Mouse (Mus musculus): ENCODE results near the gene A4gnt. TPM values are rescaled to one million over a fixed set of nuclear protein-coding genes. Genes with fewer than 3 reads are reported as not detected.
"Not testable (repeated sequence)": the region's sequence is repeated elsewhere in the genome, so short reads cannot be mapped to it uniquely, and the experiment has no call there.

Gene A4gnt
- not detected in 2 replicates for polyA plus RNA-seq (2011; ENCODE audit: insufficient read length, low read depth, missing spikeins)

DNA sequence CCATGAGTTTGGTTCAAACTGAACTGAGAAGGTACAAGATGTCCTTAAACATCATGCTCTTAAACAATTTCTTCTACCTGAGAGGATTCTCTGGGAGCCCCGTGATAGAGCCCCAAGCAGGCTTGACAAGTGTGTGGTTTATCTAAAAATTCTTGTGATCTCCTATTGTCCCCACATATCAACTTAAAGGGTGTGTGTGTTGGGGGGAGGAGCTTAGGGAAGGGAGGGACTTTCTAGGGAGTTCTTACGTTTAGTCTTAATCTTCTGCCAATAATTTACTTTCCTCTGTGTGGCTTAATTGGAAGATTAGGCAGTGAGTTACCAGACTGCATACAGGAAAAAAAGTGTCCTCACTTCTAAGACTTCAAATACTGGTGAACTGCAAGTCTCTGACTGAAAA, at the start of gene A4gnt:
TSS of gene A4gnt (plus strand) at position 301 of the 400 bp plus-strand sequence.
- Histone ChIP-seq H3K4me3 (ENCODE audit: insufficient read depth, low read length) (no peak within 1 kb of the TSS), H3K4me1 (ENCODE audit: control insufficient read depth, insufficient read depth, low read length) (no peaks in the 10 kb centered on the region), H3K27ac (ENCODE audit: insufficient read depth, low read length) (no peak within 1 kb of the TSS)
- no peak for TF ChIP-seq POLR2A (IDR thresholded peaks at IDR 0.05; ENCODE audit: low read depth, low read length)
- TF ChIP-seq CTCF (IDR thresholded peaks at IDR 0.05; ENCODE audit: borderline replicate concordance, insufficient read depth, low read length) = no peak

- H3K27ac ChIP-seq (ENCODE audit: insufficient read depth, low read length) = no peak overlapping the region
- TF ChIP-seq CTCF (IDR thresholded peaks at IDR 0.05; ENCODE audit: borderline replicate concordance, insufficient read depth, low read length) (no peak), POLR2A (IDR thresholded peaks at IDR 0.05; ENCODE audit: low read depth, low read length) (no peak)
- H3K4me1 ChIP-seq (ENCODE audit: control insufficient read depth, insufficient read depth, low read length) = peaks cover 3% of the 10 kb centered on the region
- no peak overlapping the region for H3K4me3 ChIP-seq (ENCODE audit: insufficient read depth, low read length)
Measured at GRCm38 (mm10) chr9:99563714-99564113, 48.6 kb upstream of the A4gnt start.

GRCm38 (mm10) chr9:99568023-99568346, 44.3 kb upstream of the A4gnt start:
- H3K27ac ChIP-seq (ENCODE audit: insufficient read depth, low read length) = peak overlapping the region; percentile 95; the same call in 1 of the 2 replicates
- H3K4me1 ChIP-seq (ENCODE audit: control insufficient read depth, insufficient read depth, low read length) = peaks cover 3% of the 10 kb centered on the region
- TF ChIP-seq CTCF (IDR thresholded peaks at IDR 0.05; ENCODE audit: borderline replicate concordance, insufficient read depth, low read length) = no peak
- TF ChIP-seq POLR2A (IDR thresholded peaks at IDR 0.05; ENCODE audit: low read depth, low read length) = no peak
- H3K4me3 ChIP-seq (ENCODE audit: insufficient read depth, low read length) = peak overlapping the region; percentile 91

- H3K4me1 ChIP-seq (ENCODE audit: control insufficient read depth, insufficient read depth, low read length) = peaks cover 3% of the 10 kb centered on the region
- peak; percentile 61; the same call in 1 of the 2 replicates for TF ChIP-seq POLR2A (IDR thresholded peaks at IDR 0.05; ENCODE audit: low read depth, low read length)
- TF ChIP-seq CTCF (IDR thresholded peaks at IDR 0.05; ENCODE audit: borderline replicate concordance, insufficient read depth, low read length) = no peak
- H3K27ac ChIP-seq (ENCODE audit: insufficient read depth, low read length) = peak within 1 kb of the TSS; percentile 95
Measured at GRCm38 (mm10) chr9:99568347-99569070, 43.8 kb upstream of the A4gnt start, which contains the start of gene Armc8. Gene Armc8 (minus strand): TSS chr9:99568899.

GRCm38 (mm10) chr9:99569071-99569397, 43.3 kb upstream of the A4gnt start:
- H3K27ac ChIP-seq (ENCODE audit: insufficient read depth, low read length) = peak overlapping the region; percentile 79
- peak overlapping the region; percentile 91 for H3K4me3 ChIP-seq (ENCODE audit: insufficient read depth, low read length)
- peaks cover 3% of the 10 kb centered on the region for H3K4me1 ChIP-seq (ENCODE audit: control insufficient read depth, insufficient read depth, low read length)
- no peak for TF ChIP-seq POLR2A (IDR thresholded peaks at IDR 0.05; ENCODE audit: low read depth, low read length)
- TF ChIP-seq CTCF (IDR thresholded peaks at IDR 0.05; ENCODE audit: borderline replicate concordance, insufficient read depth, low read length) = no peak

More at GRCm38 (mm10) chr9:99568347-99569070, 43.8 kb upstream of the A4gnt start, which contains the start of gene Armc8:
- H3K4me3 ChIP-seq (ENCODE audit: insufficient read depth, low read length) = peak within 1 kb of the TSS; percentile 91

- peaks cover 4% of the 10 kb centered on the region; the same call in 1 of the 2 replicates for H3K4me1 ChIP-seq (ENCODE audit: control insufficient read depth, insufficient read depth, low read length)
- peak within 1 kb of the TSS; percentile 98 for H3K4me3 ChIP-seq (ENCODE audit: insufficient read depth, low read length)
- H3K27ac ChIP-seq (ENCODE audit: insufficient read depth, low read length) = 0 out of 2 replicates have a peak within 1 kb of the TSS, but pooled peaks have one; percentile 24
- peak; percentile 80 for TF ChIP-seq POLR2A (IDR thresholded peaks at IDR 0.05; ENCODE audit: low read depth, low read length)
- TF ChIP-seq CTCF (IDR thresholded peaks at IDR 0.05; ENCODE audit: borderline replicate concordance, insufficient read depth, low read length) = no peak
Measured at GRCm38 (mm10) chr9:99575677-99576480, 36.4 kb upstream of the A4gnt start, which contains the start of gene Dbr1. Gene Dbr1 (plus strand): TSS chr9:99575799.

- Histone ChIP-seq H3K4me1 (ENCODE audit: control insufficient read depth, insufficient read depth, low read length) (peaks cover 4% of the 10 kb centered on the region; the same call in 1 of the 2 replicates), H3K4me3 (ENCODE audit: insufficient read depth, low read length) (no peak overlapping the region), H3K27ac (ENCODE audit: insufficient read depth, low read length) (no peak overlapping the region)
- TF ChIP-seq POLR2A (IDR thresholded peaks at IDR 0.05; ENCODE audit: low read depth, low read length) = no peak
- no peak for TF ChIP-seq CTCF (IDR thresholded peaks at IDR 0.05; ENCODE audit: borderline replicate concordance, insufficient read depth, low read length)
Measured at GRCm38 (mm10) chr9:99580655-99581054, 31.6 kb upstream of the A4gnt start.

- TF ChIP-seq POLR2A (IDR thresholded peaks at IDR 0.05; ENCODE audit: low read depth, low read length) (no peak), CTCF (IDR thresholded peaks at IDR 0.05; ENCODE audit: borderline replicate concordance, insufficient read depth, low read length) (peak; percentile 59; the same call in 1 of the 2 replicates)
Measured at GRCm38 (mm10) chr9:99587505-99588202, 24.6 kb upstream of the A4gnt start.

DNA sequence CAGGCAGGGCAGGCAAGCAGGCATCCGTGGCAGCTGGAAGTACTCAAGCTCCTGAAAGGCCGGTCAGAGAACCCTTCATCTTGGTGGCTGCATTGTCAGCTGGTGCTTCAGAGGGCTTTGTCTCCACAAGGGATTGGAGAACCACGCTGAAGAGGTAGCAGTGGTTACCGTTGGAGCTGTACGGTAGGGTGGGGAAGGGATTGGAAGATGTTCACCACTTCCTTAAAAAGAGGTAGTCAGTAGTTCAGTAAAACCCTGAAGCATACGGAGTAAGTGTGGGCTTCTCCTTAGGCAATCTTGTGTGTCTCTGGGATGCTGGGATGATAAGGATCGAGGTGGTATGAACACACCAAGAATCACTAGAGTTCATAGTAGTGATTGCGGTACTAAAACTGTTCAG, 21.2 kb upstream of the A4gnt start:
- Histone ChIP-seq H3K4me1 (ENCODE audit: control insufficient read depth, insufficient read depth, low read length) (no peaks in the 10 kb centered on the region), H3K4me3 (ENCODE audit: insufficient read depth, low read length) (no peak overlapping the region), H3K27ac (ENCODE audit: insufficient read depth, low read length) (no peak overlapping the region)
- TF ChIP-seq CTCF (IDR thresholded peaks at IDR 0.05; ENCODE audit: borderline replicate concordance, insufficient read depth, low read length) = no peak
- TF ChIP-seq POLR2A (IDR thresholded peaks at IDR 0.05; ENCODE audit: low read depth, low read length) = no peak

More at GRCm38 (mm10) chr9:99587505-99588202, 24.6 kb upstream of the A4gnt start:
- no peak overlapping the region for H3K27ac ChIP-seq (ENCODE audit: insufficient read depth, low read length)
- no peaks in the 10 kb centered on the region for H3K4me1 ChIP-seq (ENCODE audit: control insufficient read depth, insufficient read depth, low read length)
- H3K4me3 ChIP-seq (ENCODE audit: insufficient read depth, low read length) = no peak overlapping the region

- H3K27ac ChIP-seq (ENCODE audit: insufficient read depth, low read length) = not testable (repeated sequence)
Measured at GRCm38 (mm10) chr9:99599127-99599526, 13.2 kb upstream of the A4gnt start.

More at GRCm38 (mm10) chr9:99599127-99599526, 13.2 kb upstream of the A4gnt start:
- H3K4me3 ChIP-seq (ENCODE audit: insufficient read depth, low read length); H3K4me1 ChIP-seq (ENCODE audit: control insufficient read depth, insufficient read depth, low read length): not testable (repeated sequence)

All from embryonic fibroblast, embryonic 13.5 days (primary cell).